In genomic region chr2:90579038-90579727, GRCm38 (mm10) we compare ENCODE assay signal across 8 mouse cellular contexts. TPM values are rescaled to one million over a fixed set of nuclear protein-coding genes. Genes with fewer than 3 reads are reported as not detected.
A peak's percentile ranks its signal among the peaks of the same experiment; 100 is the strongest.
DNase-seq lines count a peak whose midpoint lies in the region; ATAC-seq and TF ChIP-seq lines count a peak whose summit lies in the region.

No protein-coding gene starts in this region.

- no peaks in the 10 kb centered on the region for H3K27me3 ChIP-seq in heart, adult 2 months (ENCODE audit: control insufficient read depth, insufficient read depth, low read length)
- H3K27me3 ChIP-seq in heart, embryonic 14.5 days (ENCODE audit: control insufficient read depth, insufficient read depth, low read length), result no peaks in the 10 kb centered on the region; the same call in 1 of the 2 replicates
- H3K27me3 ChIP-seq in liver, adult 2 months (ENCODE audit: control insufficient read depth, insufficient read depth, low read length), result no peaks in the 10 kb centered on the region

- H3K36me3 ChIP-seq in heart, adult 2 months (ENCODE audit: control insufficient read depth, insufficient read depth, low read length), result no peaks in the 10 kb centered on the region
- no peaks in the 10 kb centered on the region for H3K36me3 ChIP-seq in heart, embryonic 14.5 days (ENCODE audit: control insufficient read depth, insufficient read depth, low read length)
- no peaks in the 10 kb centered on the region for H3K36me3 ChIP-seq in liver, adult 2 months (ENCODE audit: control insufficient read depth, insufficient read depth, low read length)

- peak overlapping the region; percentile 91 for H3K4me3 ChIP-seq in heart, adult 2 months
- peak overlapping the region; percentile 83 for H3K4me3 ChIP-seq in bone marrow, adult 2 months (replicated peaks; ENCODE audit: control insufficient read depth, low read depth, low read length)
- peak overlapping the region; percentile 68 to 88 for H3K4me3 ChIP-seq in heart, embryonic 14.5 days (ENCODE audit: control insufficient read depth in 1 of 2, insufficient read depth in 1 of 2, low read depth in 1 of 2, low read length in 2 of 2)
- peak overlapping the region; percentile 98 for H3K4me3 ChIP-seq in liver, adult 2 months (ENCODE audit: insufficient read depth, low read depth, low read length)
- peak overlapping the region; percentile 85 for H3K4me3 ChIP-seq in olfactory bulb, adult 2 months (ENCODE audit: insufficient read depth, low read depth, low read length)

- no peaks in the 10 kb centered on the region for H3K9me3 ChIP-seq in heart, embryonic 14.5 days (ENCODE audit: control insufficient read depth, low read length)

- intact Hi-C loops in heart, adult 2 months (cut with DNase I), result no loop called here

- H3K4me1 ChIP-seq in heart, adult 2 months (ENCODE audit: control insufficient read depth, insufficient read depth, low read length), result peaks cover 2% of the 10 kb centered on the region; the same call in 1 of the 2 replicates
- peaks cover 11% of the 10 kb centered on the region for H3K4me1 ChIP-seq in bone marrow, adult 2 months (ENCODE audit: control insufficient read depth, insufficient read depth, low read length)
- peaks cover 6 to 13% of the 10 kb centered on the region in 2 experiments; a peak in 3 of 4 replicates for H3K4me1 ChIP-seq in heart, embryonic 14.5 days (ENCODE audit: control insufficient read depth in 2 of 2, insufficient read depth in 2 of 2, low read length in 2 of 2)
- peaks cover 18% of the 10 kb centered on the region for H3K4me1 ChIP-seq in liver, adult 2 months (ENCODE audit: control insufficient read depth, insufficient read depth, low read length)
- peaks cover 7% of the 10 kb centered on the region for H3K4me1 ChIP-seq in olfactory bulb, adult 2 months (ENCODE audit: control insufficient read depth, insufficient read depth, low read length)

- ATAC-seq in heart, embryonic 14.5 days (ENCODE audit: insufficient number of reproducible peaks, insufficient read depth, low FRiP score, low read depth), result no peak

- DNase-seq in heart, adult 2 months, result peak in 1 of 2 experiments; percentile 61
- no peak for DNase-seq in heart, postnatal 4 days
- peak; percentile 47 for DNase-seq in 3134 (ENCODE audit: extremely low read depth, insufficient read length, low spot score)
- no peak for DNase-seq in liver, adult 2 months (ENCODE audit: extremely low read depth, low read depth, low spot score)
- DNase-seq in adrenal gland, postnatal 10 days, result no peak

- H3K27ac ChIP-seq in heart, adult 2 months, result peak overlapping the region; percentile 76
- peak overlapping the region; percentile 86 for H3K27ac ChIP-seq in bone marrow, adult 2 months (ENCODE audit: control insufficient read depth, insufficient read depth, low read depth, low read length, poor library complexity)
- peak overlapping the region in 1 of 2 experiments; percentile 77; a peak in 2 of 4 replicates for H3K27ac ChIP-seq in heart, embryonic 14.5 days (replicated peaks in 1 of 2; ENCODE audit: control insufficient read depth in 1 of 2, insufficient read depth in 1 of 2, low read depth in 2 of 2, low read length in 2 of 2)
- peak overlapping the region; percentile 81 for H3K27ac ChIP-seq in liver, adult 2 months (replicated peaks; ENCODE audit: insufficient read depth, low read depth, low read length)
- peak overlapping the region; percentile 55; the same call in 1 of the 2 replicates for H3K27ac ChIP-seq in olfactory bulb, adult 2 months (ENCODE audit: insufficient read depth, low read depth, low read length)

- no peak for TF ChIP-seq POLR2A in heart, adult 2 months (IDR thresholded peaks at IDR 0.05; ENCODE audit: insufficient read depth, low read depth, low read length)
- TF ChIP-seq POLR2A in bone marrow, adult 2 months (IDR thresholded peaks at IDR 0.05; ENCODE audit: borderline replicate concordance, control insufficient read depth, low read depth, low read length), result no peak
- TF ChIP-seq POLR2A in liver, adult 2 months (IDR thresholded peaks at IDR 0.05; ENCODE audit: extremely low read depth, insufficient read depth, low read length), result no peak
- no peak for TF ChIP-seq POLR2A in olfactory bulb, adult 2 months (IDR thresholded peaks at IDR 0.05; ENCODE audit: insufficient read depth, low read depth, low read length)

- peak overlapping the region; percentile 93 for H3K9ac ChIP-seq in heart, adult 2 months (ENCODE audit: low read depth, low read length)
- H3K9ac ChIP-seq in heart, embryonic 14.5 days (ENCODE audit: low read length), result peak overlapping the region; percentile 84
- peak overlapping the region; percentile 93 for H3K9ac ChIP-seq in liver, adult 2 months (ENCODE audit: low read depth, low read length)

- no peak for TF ChIP-seq CTCF in heart, adult 2 months (IDR thresholded peaks at IDR 0.05)
- TF ChIP-seq CTCF in bone marrow, adult 2 months (IDR thresholded peaks at IDR 0.05; ENCODE audit: control insufficient read depth, insufficient read depth, low read length), result no peak
- no peak for TF ChIP-seq CTCF in liver, adult 2 months (IDR thresholded peaks at IDR 0.05; ENCODE audit: low read depth, low read length)
- TF ChIP-seq CTCF in olfactory bulb, adult 2 months (IDR thresholded peaks at IDR 0.05; ENCODE audit: insufficient read depth, low read depth, low read length), result no peak

- peak overlapping the region; percentile 100 for H3K4me2 ChIP-seq in heart, embryonic 14.5 days (ENCODE audit: low read length)

- TF ChIP-seq EP300 in heart, adult 2 months (IDR thresholded peaks at IDR 0.05; ENCODE audit: insufficient read depth, low read depth, low read length), result no peak

- no peaks in the 10 kb centered on the region for H3K79me2 ChIP-seq in heart, adult 2 months (replicated peaks; ENCODE audit: control insufficient read depth, insufficient read depth, low read length)
- H3K79me2 ChIP-seq in liver, adult 2 months (ENCODE audit: control insufficient read depth, insufficient read depth, low read length), result peaks cover 23% of the 10 kb centered on the region

- 6% methylated on average over 23 of the region's 23 CpGs for WGBS in heart, adult 2 months
- under 1% methylated on average over 23 of the region's 23 CpGs for WGBS in bone marrow, adult 2 months
- 3% methylated on average over 23 of the region's 23 CpGs for WGBS in heart, embryonic 14.5 days
- 2% methylated on average over 23 of the region's 23 CpGs for WGBS in liver, adult 2 months
- WGBS in olfactory bulb, adult 2 months, result 1% methylated on average over 23 of the region's 23 CpGs

RNA-seq across cellular contexts. Expression of gene Ptprj, which starts 1.3 kb away (rescaled TPM):
- total RNA-seq in heart, adult 2 months (2021), result 10 to 100 TPM in 1 of 2 experiments, 1 to 10 TPM in 1; 7.4 to 10.5 TPM
- polyA plus RNA-seq in heart, adult 2 months (2012; rRNA removed), result 3.7 and 4.8 TPM in 2 replicates
- total RNA-seq in heart, postnatal 4 days (2021), result 1 to 10 TPM; 7.6 to 8.7 TPM
- 16.0 and 25.1 TPM in 2 replicates for polyA plus RNA-seq in bone marrow, adult 2 months (2011; ENCODE audit: insufficient read depth, insufficient read length, low replicate concordance, missing spikeins)
- 1.5 and 1.8 TPM in 2 replicates for polyA plus RNA-seq in heart, embryonic 14.5 days (2014; fragmentation: Nextera tagmentation; extraction: Ambion mirVana)
- 35.2 and 43.3 TPM in 2 replicates for total RNA-seq in liver, adult 2 months (2014; rRNA removed)
- polyA plus RNA-seq in liver, adult 2 months (2012; rRNA removed), result 12.1 and 14.0 TPM in 2 replicates
- polyA plus RNA-seq in olfactory bulb, adult 2 months (2012; ENCODE audit: insufficient read depth, insufficient read length, low replicate concordance, missing spikeins), result 79.8 TPM in 1 of 2 replicates, not detected in the other
- total RNA-seq in adrenal gland, postnatal 10 days (2021), result 10 to 100 TPM; 20.9 to 23.2 TPM
